Mouse (Mus musculus) stomach, postnatal 0 days (tissue): ENCODE measurements around the gene Nrbf2. TPM values are rescaled to one million over a fixed set of nuclear protein-coding genes. Genes with fewer than 3 reads are reported as not detected.

Experiments used
- ATAC-seq: fragments of 200-750 bp; cut with Nextera tagmentation; 2 replicates; pipeline ENCODE4 v1.8.0; 2017; ENCODE audit not compliant: low FRiP score, low TSS enrichment
- DNase-seq: peaks from one replicate; pipeline ENCODE4 v3.0.0-alpha.2; 2016; ENCODE audit warnings: low spot score
- H3K27ac ChIP-seq: fragments of 300-500 bp; sonication (generic); replicated peaks from 2 replicates; pipeline ENCODE4 v1.5.1; 2014; ENCODE audit warnings: mild to moderate bottlenecking, control low read depth
- H3K27me3 ChIP-seq: fragments of 300-500 bp; sonication (generic); 2 replicates; pipeline ENCODE4 v1.6.1; 2014; ENCODE audit warnings: low read length; ENCODE audit not compliant: control insufficient read depth, insufficient read depth
- H3K36me3 ChIP-seq: fragments of 300-500 bp; sonication (generic); 2 replicates; pipeline ENCODE4 v1.6.1; 2014; ENCODE audit warnings: low read length, mixed read lengths; ENCODE audit not compliant: control insufficient read depth, insufficient read depth
- H3K4me1 ChIP-seq: fragments of 300-500 bp; sonication (generic); replicated peaks from 2 replicates; pipeline ENCODE4 v1.6.1; 2014; ENCODE audit warnings: antibody characterized with exemption; ENCODE audit not compliant: control insufficient read depth, insufficient read depth
- H3K4me2 ChIP-seq: fragments of 300-500 bp; sonication (generic); replicated peaks from 2 replicates; pipeline ENCODE4 v1.6.1; 2014; ENCODE audit warnings: low read depth, mild to moderate bottlenecking, control low read depth, moderate library complexity
- H3K4me3 ChIP-seq: fragments of 300-500 bp; sonication (generic); 2 replicates; pipeline ENCODE4 v1.5.1; 2014; ENCODE audit warnings: low read depth, low read length, control low read depth
- H3K9ac ChIP-seq: fragments of 300-500 bp; sonication (generic); 2 replicates; pipeline ENCODE4 v1.6.1; 2014; ENCODE audit warnings: mild to moderate bottlenecking, low read length, control low read depth, mixed read lengths
- H3K9me3 ChIP-seq: fragments of 300-500 bp; sonication (generic); 2 replicates; pipeline ENCODE4 v1.6.1; 2016; ENCODE audit warnings: low read length; ENCODE audit not compliant: control insufficient read depth
- CTCF ChIP-seq: IDR thresholded peaks from 2 replicates; pipeline ENCODE4 v1.5.1; 2016; ENCODE audit warnings: antibody characterized with exemption, low read depth, mild to moderate bottlenecking, moderate library complexity
- EP300 ChIP-seq: optimal IDR thresholded peaks from 2 replicates; pipeline ENCODE3; 2016; ENCODE audit warnings: antibody characterized with exemption
- WGBS: fragments of 180-500 bp; shearing (Covaris S2); extraction: QIAGEN DNeasy Blood & Tissue Kit; methylation state at CpG from one replicate; pipeline ENCODE4 v1.1.7; 2014; 5-methylcytosine and 5-hydroxymethylcytosine counted together
- polyA plus RNA-seq: library from polyadenylated mRNA; unstranded; fragments of >200 nt; fragmentation: Nextera tagmentation; extraction: Ambion mirVana; gene quantifications from 2 replicates; pipeline ENCODE4 v1.2.1, GENCODE M21; 2015

Nrbf2 gene
- polyA plus RNA-seq, 1 experiment from 2014 or later, result 34.6 TPM

GRCm38 (mm10) chr10:67221284-67221683 is 63.8 kb downstream of the Nrbf2 start:
- no peak for DNase-seq
- peaks cover 21% of the 10 kb centered on the region; the same call in 1 of the 2 replicates for H3K36me3 ChIP-seq
- no peaks in the 10 kb centered on the region for H3K4me1 ChIP-seq
- TF ChIP-seq CTCF, result no peak
- no peak for TF ChIP-seq EP300
- WGBS, result 68% methylated on average over 5 of the region's 5 CpGs
- H3K4me2 ChIP-seq, result no peak overlapping the region
- no peaks in the 10 kb centered on the region for H3K27me3 ChIP-seq
- no peak overlapping the region for H3K9ac ChIP-seq
- H3K4me3 ChIP-seq, result no peak overlapping the region
- H3K9me3 ChIP-seq, result no peaks in the 10 kb centered on the region
- ATAC-seq, result no peak
- H3K27ac ChIP-seq, result no peak overlapping the region

GRCm38 (mm10) chr10:67220251-67220650 is 64.9 kb downstream of the Nrbf2 start:
- no peak overlapping the region for H3K9ac ChIP-seq
- no peaks in the 10 kb centered on the region for H3K9me3 ChIP-seq
- DNase-seq, result no peak
- no peaks in the 10 kb centered on the region for H3K27me3 ChIP-seq
- ATAC-seq, result no peak
- H3K36me3 ChIP-seq, result peaks cover 15% of the 10 kb centered on the region; the same call in 1 of the 2 replicates
- H3K4me1 ChIP-seq, result no peaks in the 10 kb centered on the region
- TF ChIP-seq CTCF, result no peak
- no peak for TF ChIP-seq EP300
- no peak overlapping the region for H3K27ac ChIP-seq
- no peak overlapping the region for H3K4me2 ChIP-seq
- WGBS, result 82% methylated on average over 4 of the region's 4 CpGs
- H3K4me3 ChIP-seq, result no peak overlapping the region

- Histone ChIP-seq H3K36me3 (peaks cover 12% of the 10 kb centered on the region; the same call in 1 of the 2 replicates), H3K4me2 (no peak overlapping the region), H3K27me3 (no peaks in the 10 kb centered on the region), H3K4me3 (no peak overlapping the region), H3K4me1 (no peaks in the 10 kb centered on the region), H3K9me3 (no peaks in the 10 kb centered on the region), H3K27ac (no peak overlapping the region), H3K9ac (no peak overlapping the region)
- DNase-seq (no peak), ATAC-seq (no peak)
- 89% methylated on average over 18 of the region's 18 CpGs for WGBS
- TF ChIP-seq EP300 (no peak), CTCF (no peak)
Measured at GRCm38 (mm10) chr10:67218873-67219565, 66.1 kb downstream of the Nrbf2 start.

- DNase-seq (no peak), ATAC-seq (no peak)
- Histone ChIP-seq H3K27me3 (no peaks in the 10 kb centered on the region), H3K4me1 (no peaks in the 10 kb centered on the region), H3K9ac (no peak overlapping the region), H3K4me2 (no peak overlapping the region), H3K27ac (no peak overlapping the region), H3K4me3 (no peak overlapping the region), H3K9me3 (no peaks in the 10 kb centered on the region), H3K36me3 (peaks cover 12% of the 10 kb centered on the region; the same call in 1 of the 2 replicates)
- TF ChIP-seq EP300, result no peak
- peak; percentile 62 for TF ChIP-seq CTCF
- 74% methylated on average over 3 of the region's 3 CpGs for WGBS
Measured at GRCm38 (mm10) chr10:67216872-67217271, 68.2 kb downstream of the Nrbf2 start.

Other genes starting within 250 kb of the Nrbf2 start
- gene Jmjd1c, start 189.2 kb downstream of the Nrbf2 start, polyA plus RNA-seq, result 28.8 and 30.7 TPM in 2 replicates
- gene Reep3, start 188.4 kb downstream of the Nrbf2 start, polyA plus RNA-seq, result 38.2 and 38.6 TPM in 2 replicates